ENCODE assay signal across 8 mouse cellular contexts in genomic region chr8:120539381-120539774, GRCm38 (mm10). TPM values are rescaled to one million over a fixed set of nuclear protein-coding genes. Genes with fewer than 3 reads are reported as not detected.
DNase-seq lines count a peak whose midpoint lies in the region; ATAC-seq and TF ChIP-seq lines count a peak whose summit lies in the region.

No protein-coding gene starts in this region.

- WGBS in heart, embryonic 12.5 days = 39% methylated on average over 6 of the region's 6 CpGs

- H3K9me3 ChIP-seq in heart, embryonic 12.5 days (replicated peaks) = no peaks in the 10 kb centered on the region

- no peak for ATAC-seq in heart, embryonic 12.5 days (ENCODE audit: insufficient number of reproducible peaks, low FRiP score)

- DNase-seq in adrenal gland, postnatal 14 days = peak; percentile 54
- DNase-seq in adrenal gland, adult 18-20 months (ENCODE audit: low spot score in 2 of 2) = no peak
- DNase-seq in NIH3T3 (ENCODE audit: low read depth) (peak; percentile 61), liver (peak; percentile 63)
- no peak for DNase-seq in layer of hippocampus, postnatal 25 days (ENCODE audit: extremely low spot score in 1 of 2, low spot score in 1 of 2)
- no peak for DNase-seq in layer of hippocampus, adult 11-12 months (ENCODE audit: low spot score)

- H3K79me2 ChIP-seq in myocyte (ENCODE audit: control insufficient read depth, insufficient read depth) = peaks cover 14% of the 10 kb centered on the region

- H3K36me3 ChIP-seq in heart, embryonic 12.5 days = no peaks in the 10 kb centered on the region
- H3K36me3 ChIP-seq in myocyte (ENCODE audit: control insufficient read depth, insufficient read depth) = no peaks in the 10 kb centered on the region

- no peaks in the 10 kb centered on the region for H3K27me3 ChIP-seq in heart, embryonic 12.5 days (replicated peaks)
- no peaks in the 10 kb centered on the region for H3K27me3 ChIP-seq in myocyte (ENCODE audit: control insufficient read depth, insufficient read depth, insufficient read length)

- H3ac ChIP-seq in myocyte (ENCODE audit: control insufficient read depth, insufficient read length) = no peak overlapping the region

- peak overlapping the region; percentile 89 for H3K9ac ChIP-seq in heart, embryonic 12.5 days

- H3K4me3 ChIP-seq in heart, embryonic 12.5 days = peak overlapping the region; percentile 76
- H3K4me3 ChIP-seq in myocyte = peak overlapping the region; percentile 20

- peak overlapping the region; percentile 96 for H3K27ac ChIP-seq in heart, embryonic 12.5 days (ENCODE audit: poor library complexity, severe bottlenecking)

- H3K4me1 ChIP-seq in heart, embryonic 12.5 days (replicated peaks) = peaks cover 86% of the 10 kb centered on the region

- peak overlapping the region; percentile 97 for H3K4me2 ChIP-seq in heart, embryonic 12.5 days
- H3K4me2 ChIP-seq in myocyte (ENCODE audit: low read depth) = peak overlapping the region; percentile 99

- TF ChIP-seq POLR2A in myocyte (IDR thresholded peaks at IDR 0.05; ENCODE audit: insufficient read length, low read depth) = no peak

TF ChIP-seq in myocyte, 11 proteins besides CTCF, POLR2A, EP300 and RAD21:
- TF ChIP-seq TCF3 (IDR thresholded peaks at IDR 0.05; ENCODE audit: insufficient read length, low read depth) (no peak), POLR2AphosphoS2 (IDR thresholded peaks at IDR 0.05; ENCODE audit: insufficient read length, low read depth) (no peak), CEBPB (IDR thresholded peaks at IDR 0.05; ENCODE audit: insufficient read depth, poor library complexity, severe bottlenecking) (no peak), USF1 (IDR thresholded peaks at IDR 0.05; ENCODE audit: low read depth) (no peak), MYOD1 (IDR thresholded peaks at IDR 0.05; ENCODE audit: control insufficient read depth in 1 of 3, insufficient read length in 2 of 3, low read depth in 2 of 3) (no peak), TCF12 (IDR thresholded peaks at IDR 0.05; ENCODE audit: insufficient read depth, poor library complexity, severe bottlenecking) (no peak), MYOG (IDR thresholded peaks at IDR 0.05; ENCODE audit: control insufficient read depth in 1 of 3, insufficient read depth in 1 of 3, insufficient read length in 2 of 3, low read depth in 2 of 3) (no peak), MAX (IDR thresholded peaks at IDR 0.05; ENCODE audit: low read depth) (no peak), SRF (IDR thresholded peaks at IDR 0.05; ENCODE audit: control insufficient read depth, insufficient read length, low read depth) (no peak), REST (IDR thresholded peaks at IDR 0.05; ENCODE audit: insufficient read depth, insufficient read length) (no peak)

RNA-seq across cellular contexts. Expression of gene Gins2, which starts 49.7 kb away (rescaled TPM):
- total RNA-seq in adrenal gland, postnatal 14 days (2021) = 10.3 and 15.5 TPM in 2 replicates
- total RNA-seq in adrenal gland, adult 18-20 months (2021) = 1 to 10 TPM; 4.6 to 5.0 TPM
- polyA plus RNA-seq in heart, embryonic 12.5 days (2016; fragmentation: Nextera tagmentation; extraction: Ambion mirVana) = 63.4 and 66.8 TPM in 2 replicates
- 11.2 TPM for polyA plus RNA-seq in myocyte (2012; fragmentation: generic; extraction: Trizol)
- 1 to 10 TPM; 2.9 to 4.6 TPM for total RNA-seq in layer of hippocampus, postnatal 25 days (2021)

Comparison
In these comparisons a context has a peak if more than half of its experiments do, and no peak if none do; other contexts are left out.
1. DNase-seq: peak in adrenal gland, postnatal 14 days (single experiment), NIH3T3 (single experiment) and liver (single experiment); none in adrenal gland, adult 18-20 months (0 of 2), layer of hippocampus, postnatal 25 days (0 of 2) and layer of hippocampus, adult 11-12 months (single experiment).